Mouse (Mus musculus) neural tube, embryonic 12.5 days (tissue): ENCODE results near the gene Sdhaf3. TPM values are rescaled to one million over a fixed set of nuclear protein-coding genes. Genes with fewer than 3 reads are reported as not detected.
A peak's percentile ranks its signal among the peaks of the same experiment; 100 is the strongest.

Source experiments
- ATAC-seq: fragments of 200-750 bp; cut with Nextera tagmentation; 2 replicates; pipeline ENCODE4 v1.8.0; 2017; ENCODE audit warnings: low read depth, mild to moderate bottlenecking, moderate TSS enrichment, moderate library complexity; ENCODE audit not compliant: low FRiP score
- H3K27ac ChIP-seq: fragments of 300-500 bp; sonication (generic); 2 replicates; pipeline ENCODE4 v1.5.1; 2016
- H3K27me3 ChIP-seq: fragments of 300-500 bp; sonication (generic); replicated peaks from 2 replicates; pipeline ENCODE4 v1.6.1; 2016; ENCODE audit warnings: mild to moderate bottlenecking
- H3K36me3 ChIP-seq: fragments of 300-500 bp; sonication (generic); 2 replicates; pipeline ENCODE4 v1.6.1; 2016; ENCODE audit warnings: mild to moderate bottlenecking
- H3K4me1 ChIP-seq: fragments of 300-500 bp; sonication (generic); 2 replicates; pipeline ENCODE4 v1.6.1; 2016
- H3K4me2 ChIP-seq: fragments of 300-500 bp; sonication (generic); replicated peaks from 2 replicates; pipeline ENCODE4 v1.6.1; 2016; ENCODE audit warnings: mild to moderate bottlenecking
- H3K4me3 ChIP-seq: fragments of 300-500 bp; sonication (generic); 2 replicates; pipeline ENCODE4 v1.5.1; 2016
- H3K9ac ChIP-seq: fragments of 300-500 bp; sonication (generic); 2 replicates; pipeline ENCODE4 v1.6.1; 2016; ENCODE audit warnings: mild to moderate bottlenecking
- H3K9me3 ChIP-seq: fragments of 300-500 bp; sonication (generic); 2 replicates; pipeline ENCODE4 v1.6.1; 2016; ENCODE audit warnings: mild to moderate bottlenecking
- WGBS: fragments of 180-500 bp; shearing (Covaris S2); methylation state at CpG from one replicate; pipeline ENCODE4 v1.1.7; 2016; 5-methylcytosine and 5-hydroxymethylcytosine counted together
- polyA plus RNA-seq: library from polyadenylated mRNA; unstranded; fragments of >200 nt; fragmentation: Nextera tagmentation; extraction: Ambion mirVana; gene quantifications from 2 replicates; pipeline ENCODE4 v1.2.1, GENCODE M21; 2016

Gene Sdhaf3
- polyA plus RNA-seq, 1 experiment from 2014 or later = 6.6 TPM

- Histone ChIP-seq H3K4me2 (no peak overlapping the region), H3K27me3 (no peaks in the 10 kb centered on the region), H3K4me1 (no peaks in the 10 kb centered on the region), H3K9me3 (no peaks in the 10 kb centered on the region), H3K9ac (no peak overlapping the region), H3K4me3 (no peak overlapping the region), H3K27ac (no peak overlapping the region), H3K36me3 (no peaks in the 10 kb centered on the region)
- 54% methylated on average over 3 of the region's 3 CpGs for WGBS
- ATAC-seq = peak; percentile 59; the same call in 1 of the 2 replicates
Measured at GRCm38 (mm10) chr6:7082054-7082453, 126.2 kb downstream of the Sdhaf3 start.

- H3K4me3 ChIP-seq = no peak overlapping the region
- H3K9ac ChIP-seq = no peak overlapping the region
- ATAC-seq = peak; percentile 84
- H3K9me3 ChIP-seq = no peaks in the 10 kb centered on the region
- 67% methylated on average over 5 of the region's 5 CpGs for WGBS
- no peaks in the 10 kb centered on the region for H3K4me1 ChIP-seq
- no peaks in the 10 kb centered on the region for H3K36me3 ChIP-seq
- no peaks in the 10 kb centered on the region for H3K27me3 ChIP-seq
- H3K4me2 ChIP-seq = no peak overlapping the region
- no peak overlapping the region for H3K27ac ChIP-seq
Measured at GRCm38 (mm10) chr6:7082467-7083259, 126.9 kb downstream of the Sdhaf3 start.

GRCm38 (mm10) chr6:7083661-7084060 lies 127.9 kb downstream of the Sdhaf3 start:
- Histone ChIP-seq H3K27me3 (no peaks in the 10 kb centered on the region), H3K36me3 (no peaks in the 10 kb centered on the region), H3K4me1 (no peaks in the 10 kb centered on the region), H3K9ac (no peak overlapping the region), H3K9me3 (no peaks in the 10 kb centered on the region), H3K27ac (no peak overlapping the region), H3K4me3 (no peak overlapping the region), H3K4me2 (no peak overlapping the region)
- ATAC-seq = no peak
- 89% methylated on average over 4 of the region's 4 CpGs for WGBS

GRCm38 (mm10) chr6:7084370-7084769 lies 128.6 kb downstream of the Sdhaf3 start:
- Histone ChIP-seq H3K9me3 (no peaks in the 10 kb centered on the region), H3K27me3 (no peaks in the 10 kb centered on the region), H3K9ac (no peak overlapping the region), H3K4me1 (no peaks in the 10 kb centered on the region), H3K36me3 (no peaks in the 10 kb centered on the region), H3K4me2 (no peak overlapping the region), H3K4me3 (no peak overlapping the region), H3K27ac (no peak overlapping the region)
- 76% methylated on average over 2 of the region's 2 CpGs for WGBS
- ATAC-seq = no peak

DNA sequence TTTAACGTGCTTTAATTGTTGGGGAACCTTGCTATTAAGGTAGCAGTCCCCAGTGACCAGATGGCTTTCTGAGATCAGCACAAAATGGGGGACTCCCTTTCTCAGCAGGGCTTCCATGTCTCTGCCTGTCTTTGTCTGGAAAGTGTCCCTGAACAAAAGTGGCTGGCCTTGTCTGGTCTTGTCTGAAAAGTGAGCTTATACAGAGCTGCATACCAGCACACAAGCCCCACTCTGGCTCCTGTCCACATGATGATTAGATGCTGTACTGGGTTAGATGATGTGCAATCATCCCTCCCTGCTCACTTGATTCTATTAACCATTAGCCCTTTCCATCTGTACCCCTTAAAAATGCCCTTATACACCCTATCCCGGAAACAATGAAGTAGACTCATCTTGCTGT lies 129.7 kb downstream of the Sdhaf3 start:
- Histone ChIP-seq H3K4me3 (no peak overlapping the region), H3K9ac (no peak overlapping the region), H3K4me1 (no peaks in the 10 kb centered on the region), H3K36me3 (no peaks in the 10 kb centered on the region), H3K4me2 (no peak overlapping the region), H3K27ac (no peak overlapping the region), H3K27me3 (no peaks in the 10 kb centered on the region), H3K9me3 (no peaks in the 10 kb centered on the region)
- 79% methylated on average over 2 of the region's 2 CpGs for WGBS
- ATAC-seq = no peak

DNA sequence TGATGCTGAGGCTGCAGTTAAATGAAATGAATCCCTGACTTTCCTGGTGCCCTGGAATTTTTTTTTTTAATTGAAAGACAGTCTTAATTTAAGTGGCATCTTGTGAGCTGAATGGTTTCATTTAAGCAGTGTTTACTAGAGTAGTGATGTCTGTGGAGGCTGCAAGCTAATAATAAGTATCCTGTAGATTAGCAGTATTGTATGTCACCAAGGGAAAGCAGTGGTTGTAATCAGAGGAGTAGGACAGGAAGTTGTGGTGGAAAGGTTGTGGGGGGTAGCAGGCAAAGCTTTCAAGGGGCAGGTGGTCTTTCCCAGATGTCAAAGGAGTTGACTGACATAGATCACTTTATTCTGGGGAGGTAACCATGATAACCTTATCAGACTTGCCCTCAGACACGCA lies 136.3 kb downstream of the Sdhaf3 start:
- Histone ChIP-seq H3K9ac (no peak overlapping the region), H3K4me3 (no peak overlapping the region), H3K36me3 (no peaks in the 10 kb centered on the region), H3K27ac (no peak overlapping the region), H3K9me3 (no peaks in the 10 kb centered on the region), H3K4me2 (no peak overlapping the region), H3K27me3 (no peaks in the 10 kb centered on the region), H3K4me1 (no peaks in the 10 kb centered on the region)
- WGBS = 95% methylated on average over 1 of the region's 1 CpGs
- no peak for ATAC-seq

Other genes with a start within 250 kb of the Sdhaf3 start
- gene Dlx6, start 92.7 kb upstream of the Sdhaf3 start, polyA plus RNA-seq = not detected in 2 replicates
- gene Dlx5, start 73.9 kb upstream of the Sdhaf3 start, polyA plus RNA-seq = 0.72 and 1.3 TPM in 2 replicates